Mouse (Mus musculus) thymus, postnatal 14 days (tissue): Measurements from ENCODE around the gene Uspl1.
A peak's percentile ranks its signal among the peaks of the same experiment; 100 is the strongest.
"Not testable (repeated sequence)": the region's sequence is repeated elsewhere in the genome, so short reads cannot be mapped to it uniquely, and the experiment has no call there.

Source experiments
- DNase-seq: peaks from one replicate; pipeline ENCODE4 v3.0.0; 2021

The Uspl1 gene

DNA sequence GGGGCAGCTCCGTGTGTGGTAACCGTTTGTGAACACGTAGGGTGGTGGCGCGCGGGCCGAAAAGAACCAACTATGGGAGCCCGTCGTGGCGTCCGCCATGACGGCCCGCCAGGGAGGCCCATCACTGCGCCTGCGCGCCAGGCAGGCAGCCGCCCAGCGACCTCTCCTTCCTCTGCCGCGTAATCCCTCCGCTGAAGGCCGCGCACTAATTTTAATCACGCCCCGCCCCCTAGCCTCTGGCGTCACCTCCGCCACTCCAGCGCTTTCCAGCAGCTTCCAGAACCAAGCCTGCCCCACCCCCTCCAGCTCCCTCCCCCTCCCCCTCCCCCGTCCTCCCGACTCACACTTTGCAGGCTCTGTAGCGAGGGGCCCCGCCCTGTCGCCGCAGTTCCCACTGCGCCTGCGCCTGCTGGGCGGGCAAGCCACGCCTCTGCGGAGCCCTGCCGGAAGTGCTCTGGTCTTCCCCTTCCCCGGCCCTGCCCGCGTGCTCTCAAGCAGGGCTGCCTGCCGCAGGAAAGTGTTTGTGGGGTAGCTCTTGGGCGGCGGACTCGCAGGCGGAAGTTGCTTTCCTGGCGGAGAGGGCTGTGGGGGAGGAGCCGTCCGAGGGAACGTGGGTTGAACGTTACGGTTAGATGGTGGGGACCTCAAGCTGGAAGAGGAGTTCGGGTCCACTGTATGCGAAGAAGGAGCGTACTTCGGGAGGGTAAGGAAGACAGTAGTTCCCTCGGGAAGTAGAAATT is at the start of gene Uspl1, which contains the start of gene Hmgb1:
TSS of gene Uspl1 (plus strand) at position 247 of the 740 bp plus-strand sequence.
TSS of gene Hmgb1 (minus strand) at position 386 of the 740 bp plus-strand sequence.
- peak; percentile 99 for DNase-seq

DNA sequence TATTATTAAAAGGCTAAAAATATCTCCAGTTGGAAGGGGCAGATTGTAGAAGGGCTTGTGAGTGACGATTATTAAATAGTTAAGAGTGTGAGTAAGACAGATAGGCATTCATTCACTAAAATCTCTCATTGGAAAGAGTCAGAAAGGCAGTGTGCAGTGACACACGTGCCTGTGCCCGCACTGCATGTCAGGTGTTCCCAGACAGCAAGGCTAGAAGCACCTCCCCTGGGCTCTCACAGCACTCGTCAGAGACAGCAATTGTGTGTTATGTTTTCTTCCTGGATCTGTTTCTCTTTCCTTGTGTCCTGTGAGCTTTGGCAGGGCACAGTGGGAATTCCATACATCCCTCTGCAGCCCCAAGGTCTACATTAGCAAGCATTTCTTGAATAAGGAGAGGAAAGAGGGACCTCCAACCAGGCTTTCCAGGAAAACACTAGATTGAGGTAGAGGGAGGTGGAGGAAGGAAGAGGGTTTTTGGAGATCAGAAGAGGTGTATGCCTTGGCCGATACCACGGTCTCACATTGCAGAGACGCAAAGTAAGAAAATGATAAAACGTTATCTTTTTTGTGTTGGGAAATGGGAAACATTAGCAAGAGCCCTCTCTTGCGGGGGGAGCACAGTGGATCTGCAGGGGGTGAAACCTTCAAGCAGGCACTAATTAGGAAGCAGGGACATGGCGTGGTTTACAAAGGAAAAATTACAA is 49.2 kb upstream of the Uspl1 start:
- peak; percentile 78 for DNase-seq

DNA sequence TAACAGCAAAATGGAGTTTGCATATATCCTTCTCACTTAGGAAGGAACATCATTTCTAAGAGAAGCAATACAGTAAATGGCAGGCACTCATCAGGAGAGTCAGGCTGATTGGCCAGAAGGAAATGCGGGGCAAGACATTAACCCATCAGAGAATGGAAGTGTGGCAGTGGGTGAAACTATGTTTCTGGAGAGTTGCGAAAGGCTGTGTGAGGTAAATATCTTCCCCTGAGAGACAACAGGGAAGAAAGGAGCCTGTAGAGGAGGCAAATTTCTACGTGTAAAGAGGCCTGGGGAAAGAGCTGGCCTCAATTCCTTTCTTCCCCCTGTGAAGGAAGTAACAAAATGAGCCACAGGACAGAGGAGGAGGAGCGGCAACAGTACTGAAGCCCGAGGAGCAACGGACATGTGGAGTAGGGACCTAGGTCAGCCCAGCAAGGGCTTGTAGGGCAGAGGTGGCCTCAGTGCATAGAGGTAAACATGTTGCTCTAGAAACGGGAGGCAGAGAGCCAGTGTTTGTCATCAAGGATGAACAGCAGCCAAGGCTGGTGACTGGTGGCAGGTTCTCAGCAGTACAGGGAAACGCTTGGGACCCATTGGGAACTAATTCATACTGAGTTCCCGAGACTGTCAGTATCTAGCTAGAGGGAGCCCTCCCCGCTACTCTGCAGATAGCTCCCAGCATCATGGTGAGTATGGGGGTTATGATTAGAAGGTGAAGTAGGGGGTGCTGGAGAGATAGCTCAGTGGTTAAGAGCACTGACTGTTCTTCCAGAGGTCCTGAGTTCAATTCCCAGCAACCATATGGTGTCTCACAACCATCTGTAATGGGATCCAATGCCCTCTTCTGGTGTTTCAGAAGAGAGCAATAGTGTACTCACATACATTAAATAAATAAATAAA is 48.4 kb upstream of the Uspl1 start:
- DNase-seq: no peak

DNA sequence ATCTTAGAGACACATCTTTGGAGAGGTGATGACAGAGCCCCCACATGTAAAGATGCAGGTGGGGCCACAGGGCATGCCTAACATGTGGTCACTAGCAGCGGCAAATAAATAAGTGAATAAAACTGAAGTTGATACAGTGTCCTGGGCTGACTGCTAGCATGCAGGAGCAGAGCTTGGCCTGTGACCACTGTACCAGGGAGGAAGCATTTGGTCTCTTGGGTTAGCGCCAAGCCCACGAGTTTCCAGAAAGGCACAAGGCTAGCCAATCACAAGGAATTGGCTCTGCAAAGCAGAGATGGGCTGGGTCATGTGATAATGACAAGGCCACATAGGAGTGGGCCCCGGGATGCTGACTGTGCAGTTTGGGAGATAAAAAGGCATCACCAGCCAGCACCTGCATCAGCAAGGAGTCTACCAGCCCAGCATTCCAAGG is 47.2 kb upstream of the Uspl1 start:
- peak; percentile 72 for DNase-seq

DNA sequence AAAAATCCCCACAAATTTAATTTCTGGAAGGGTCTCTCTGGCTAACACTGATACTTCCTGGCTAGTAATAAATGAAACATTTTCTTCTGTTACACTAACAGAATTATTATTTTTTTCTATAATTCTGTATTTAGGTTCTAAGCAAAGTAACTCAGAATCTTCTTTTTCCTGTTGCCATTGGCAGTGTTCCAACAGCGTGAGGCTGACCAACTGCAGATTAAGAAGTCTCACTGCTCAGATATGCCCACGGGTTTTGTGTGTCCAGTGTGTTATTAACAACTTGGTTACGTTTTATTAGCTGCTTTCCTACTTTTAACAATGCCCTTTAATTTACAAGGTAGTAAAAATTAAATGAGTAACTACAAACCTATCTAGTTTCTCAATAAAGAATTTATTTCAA is 46.7 kb upstream of the Uspl1 start:
- DNase-seq: no peak

DNA sequence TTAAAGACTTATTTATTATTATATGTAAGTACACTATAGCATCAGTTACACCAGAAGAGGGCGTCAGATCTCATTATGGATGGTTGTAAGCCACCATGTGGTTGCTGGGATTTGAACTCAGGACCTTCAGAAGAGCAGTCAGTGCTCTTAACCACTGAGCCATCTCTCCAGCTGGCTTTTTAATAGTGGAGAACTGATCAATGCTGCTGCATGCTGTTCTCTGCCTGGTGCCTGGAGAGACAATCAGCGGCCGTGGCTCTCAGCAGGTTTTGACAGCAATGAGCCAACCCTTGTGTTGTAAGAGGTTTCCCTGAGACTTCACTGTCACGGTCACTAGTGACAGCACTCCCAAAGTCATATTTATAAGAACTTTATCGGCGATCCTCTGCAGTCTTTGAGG is 46.1 kb upstream of the Uspl1 start:
- DNase-seq: not testable (repeated sequence)

DNA sequence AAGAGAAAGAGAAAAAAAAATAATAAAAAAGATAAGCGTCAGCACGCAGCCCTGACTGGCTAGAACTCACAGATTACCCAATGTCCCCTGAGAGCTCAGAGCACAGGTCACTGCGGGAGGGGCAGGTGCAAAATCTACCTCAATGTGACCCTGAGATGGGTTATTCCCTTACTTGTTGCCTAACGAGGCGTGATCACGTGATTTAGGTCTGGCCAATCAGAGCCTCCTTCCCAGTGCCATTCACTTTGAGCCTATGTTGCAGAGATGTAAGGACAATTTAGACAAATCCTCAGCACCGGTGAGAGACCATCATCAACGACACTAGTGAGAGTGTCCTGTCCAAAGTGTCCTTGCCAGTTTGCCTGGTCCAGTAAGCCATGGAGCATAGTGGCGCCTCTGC is 43.8 kb upstream of the Uspl1 start:
- DNase-seq: no peak

DNA sequence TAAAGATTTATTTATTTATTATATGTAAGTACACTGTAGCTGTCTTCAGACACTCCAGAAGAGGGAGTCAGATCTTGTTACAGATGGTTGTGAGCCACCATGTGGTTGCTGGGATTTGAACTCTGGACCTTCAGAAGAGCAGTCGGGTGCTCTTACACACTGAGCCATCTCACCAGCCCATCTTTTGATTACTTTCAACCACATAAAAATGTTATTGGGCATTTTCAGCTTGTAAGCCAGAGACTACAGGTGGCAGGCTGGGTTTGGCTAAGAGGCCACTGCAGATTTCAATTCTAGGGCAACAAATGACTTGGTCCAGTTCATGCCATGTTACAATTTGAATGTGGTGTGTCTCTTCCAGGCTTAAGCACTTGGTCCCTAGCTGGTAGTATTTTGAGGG is 43.0 kb upstream of the Uspl1 start:
- DNase-seq: not testable (repeated sequence)

DNA sequence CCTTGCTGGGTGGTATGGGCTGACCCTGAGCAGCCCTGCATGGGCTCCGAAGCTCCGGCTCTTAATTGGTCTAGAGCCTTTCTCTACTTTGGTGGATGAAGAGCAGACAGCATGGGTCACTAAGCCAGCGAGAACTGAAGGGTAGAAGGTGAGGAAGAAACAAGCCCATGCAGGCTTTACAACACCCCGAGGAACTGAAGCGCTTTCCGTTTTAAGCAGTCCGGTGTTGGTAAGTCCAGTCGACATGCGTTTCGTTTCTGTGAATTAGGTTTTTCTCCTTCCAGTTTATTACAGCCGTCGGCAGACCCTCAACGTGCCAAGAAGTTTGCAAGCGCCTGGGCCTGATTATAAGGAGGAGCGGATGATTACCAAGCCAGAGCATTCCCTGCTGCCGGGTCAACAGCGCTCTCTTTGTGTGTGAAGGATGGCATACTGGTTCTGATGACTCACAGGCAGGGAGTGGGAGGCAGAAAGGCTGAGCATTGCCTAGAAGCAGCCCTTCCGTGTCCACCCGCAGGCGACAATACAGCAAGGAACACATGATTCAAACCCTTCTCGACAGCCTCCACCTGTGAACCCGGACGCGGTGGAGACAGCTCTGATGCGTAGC is 40.3 kb upstream of the Uspl1 start:
- DNase-seq: no peak

DNA sequence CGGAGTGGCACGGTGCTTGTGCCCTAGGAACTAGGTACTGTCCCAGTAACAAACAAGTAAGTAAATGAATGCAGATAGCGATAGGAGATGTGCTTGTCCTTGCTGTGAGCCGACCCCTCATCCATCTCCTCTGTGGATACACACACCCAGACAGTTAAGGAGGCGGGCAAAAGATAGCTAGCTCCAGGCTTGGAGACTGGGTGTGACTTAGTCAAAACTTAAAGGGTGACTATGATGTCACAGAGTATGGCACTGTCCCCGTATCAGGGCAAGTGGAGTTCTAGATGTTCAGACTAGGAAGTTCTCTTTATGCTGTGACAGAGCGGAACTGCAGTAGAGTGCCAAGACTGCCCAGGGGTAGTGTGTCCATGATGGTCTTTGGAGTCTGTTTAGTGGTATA is 37.5 kb upstream of the Uspl1 start:
- no peak for DNase-seq

DNA sequence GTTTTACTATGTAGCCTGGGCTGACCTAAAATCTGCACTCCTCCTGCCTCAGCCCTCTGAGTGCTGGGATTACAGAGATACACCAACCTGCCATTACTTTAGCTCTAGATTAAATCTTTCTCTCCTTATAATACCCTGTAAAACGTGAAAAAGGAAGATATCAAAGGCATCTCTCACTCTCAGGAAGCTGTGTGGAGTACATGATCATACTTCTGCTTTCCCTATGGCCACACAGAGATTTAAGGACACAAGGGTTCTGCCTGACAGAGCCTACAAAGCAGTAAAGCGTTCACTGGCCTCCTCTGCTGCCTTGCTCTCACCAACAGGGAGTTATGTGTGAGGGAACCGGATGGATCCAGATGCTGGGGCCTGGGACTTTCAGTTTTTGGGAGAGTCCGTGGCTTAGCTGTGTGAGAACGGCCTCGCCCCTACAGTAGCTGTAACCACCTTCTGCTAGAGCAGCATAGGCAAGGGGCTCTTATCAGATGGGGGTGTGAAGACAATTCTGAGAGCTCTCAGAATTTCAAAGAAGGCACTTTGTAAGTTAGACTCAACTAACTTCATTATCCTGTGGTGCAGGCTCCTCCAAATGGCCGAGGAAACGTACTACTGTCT is 36.7 kb upstream of the Uspl1 start:
- DNase-seq: peak; percentile 41

DNA sequence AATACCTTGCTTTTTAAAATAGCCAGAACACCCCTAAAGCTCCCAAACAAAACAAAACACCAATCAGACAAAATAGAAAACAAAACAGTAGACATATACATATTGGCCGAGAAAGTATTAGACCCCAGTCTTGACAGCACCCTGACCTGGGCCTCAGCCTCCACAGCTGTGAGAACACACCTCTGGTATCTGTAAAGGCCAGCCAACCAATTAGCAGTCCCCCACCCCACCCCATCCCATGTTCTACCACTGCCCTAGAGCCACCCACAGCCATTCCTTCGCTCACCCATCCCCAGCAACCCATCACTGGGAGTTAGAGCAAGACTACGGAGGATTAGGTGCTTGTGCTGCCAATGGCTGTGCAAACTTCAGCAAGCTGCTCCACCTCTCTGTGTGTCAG is 33.3 kb upstream of the Uspl1 start:
- DNase-seq: no peak

DNA sequence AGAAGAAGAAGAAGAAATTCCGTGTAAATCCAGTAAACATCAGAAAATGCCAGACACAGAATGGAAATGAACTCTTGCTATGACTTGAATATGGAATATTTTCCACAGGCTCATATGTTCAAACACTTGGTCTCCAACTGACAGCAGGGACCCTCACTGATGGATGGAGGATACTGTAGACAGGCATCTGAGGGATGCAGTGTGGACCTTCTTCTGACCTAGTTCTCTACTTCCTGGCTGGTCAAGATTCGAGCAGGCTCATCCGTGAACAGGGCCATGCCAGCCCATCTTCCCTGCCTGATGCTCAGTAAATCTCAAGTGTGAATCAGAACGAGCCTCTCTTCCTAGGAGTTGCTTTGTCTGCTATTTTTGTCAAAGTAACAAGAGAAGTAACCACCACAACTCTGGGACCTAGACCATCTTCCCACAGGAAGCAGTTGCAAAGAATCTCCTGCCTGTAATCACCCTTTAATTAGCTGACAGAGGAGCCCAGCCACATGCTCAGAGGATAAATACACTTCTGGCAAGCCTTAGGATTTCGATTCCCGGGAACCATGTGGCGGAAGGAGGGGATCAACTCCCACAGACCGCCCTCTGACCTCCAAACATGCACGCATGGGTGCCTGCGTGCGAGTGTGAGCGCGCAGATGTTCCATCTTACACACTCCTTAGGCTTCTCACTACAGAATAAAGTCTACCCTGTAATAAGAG is 31.9 kb upstream of the Uspl1 start:
- DNase-seq: no peak

DNA sequence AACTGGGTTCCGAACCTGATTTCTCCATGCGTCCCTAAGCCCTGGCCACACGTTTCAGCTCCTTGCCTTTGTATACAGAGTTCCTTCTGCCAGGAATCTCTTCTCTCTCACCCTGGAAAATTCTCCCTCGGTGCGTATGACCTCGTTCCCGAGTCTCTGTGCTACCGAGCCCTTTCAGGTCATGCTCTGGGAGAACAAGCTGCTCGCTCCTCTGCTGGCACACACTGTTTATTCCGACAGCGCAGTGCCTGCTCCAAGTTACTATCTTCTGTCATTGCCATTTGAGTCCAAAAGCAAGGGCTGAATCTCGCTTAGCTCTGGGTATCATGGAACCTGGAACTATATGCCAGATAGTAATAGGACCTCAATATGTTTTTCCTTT is 31.4 kb upstream of the Uspl1 start:
- no peak for DNase-seq

DNA sequence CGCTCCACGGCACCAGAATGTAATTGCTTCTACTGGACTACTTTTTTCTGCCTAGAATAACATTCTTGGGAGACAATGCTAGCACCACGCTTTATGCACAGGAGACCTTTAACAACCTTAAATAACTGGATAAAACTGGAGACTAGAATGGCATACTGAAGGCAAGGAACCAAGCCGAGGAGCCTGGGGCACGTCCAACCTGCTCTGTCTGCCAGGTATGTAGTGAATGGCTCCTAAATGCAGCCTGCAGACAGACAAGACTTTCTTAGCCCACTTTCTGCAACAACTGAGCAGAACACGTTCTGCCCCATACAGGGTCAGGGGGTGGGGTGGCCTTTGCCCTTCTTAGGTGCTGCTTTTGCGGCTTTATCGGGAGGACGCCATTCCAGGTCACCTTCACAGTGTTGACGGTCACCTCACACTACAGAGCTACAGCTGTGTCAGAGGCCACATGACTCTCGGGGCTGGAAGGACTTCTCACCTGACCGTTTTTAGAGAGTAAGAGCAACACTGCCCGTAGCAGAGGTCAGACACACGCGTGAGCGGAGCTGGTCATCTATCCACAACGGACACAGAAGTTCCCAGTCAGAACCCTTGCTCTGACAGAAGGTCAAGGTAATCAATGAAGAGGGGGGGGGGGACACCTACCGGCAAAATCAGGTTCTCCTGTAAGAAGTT is 27.1 kb upstream of the Uspl1 start:
- DNase-seq: no peak

DNA sequence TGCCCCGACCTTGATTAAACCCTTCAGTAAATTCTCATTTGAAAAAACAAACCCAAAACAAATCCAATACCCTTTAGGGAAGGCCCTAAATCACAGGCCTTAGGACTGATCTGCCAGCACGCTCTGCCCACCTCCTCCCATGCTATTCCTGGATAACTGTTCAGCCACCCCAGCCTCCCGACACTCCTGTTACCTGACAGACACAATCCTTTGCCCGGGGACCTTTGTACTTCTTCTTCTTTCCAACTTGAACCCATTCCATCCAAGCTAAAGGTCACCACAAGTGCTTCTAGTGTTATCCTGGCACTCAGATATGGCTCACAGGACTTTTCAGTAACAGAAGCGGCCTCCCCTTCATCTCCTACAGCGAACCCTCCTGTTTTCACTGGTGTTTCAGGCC is 25.1 kb upstream of the Uspl1 start:
- no peak for DNase-seq

DNA sequence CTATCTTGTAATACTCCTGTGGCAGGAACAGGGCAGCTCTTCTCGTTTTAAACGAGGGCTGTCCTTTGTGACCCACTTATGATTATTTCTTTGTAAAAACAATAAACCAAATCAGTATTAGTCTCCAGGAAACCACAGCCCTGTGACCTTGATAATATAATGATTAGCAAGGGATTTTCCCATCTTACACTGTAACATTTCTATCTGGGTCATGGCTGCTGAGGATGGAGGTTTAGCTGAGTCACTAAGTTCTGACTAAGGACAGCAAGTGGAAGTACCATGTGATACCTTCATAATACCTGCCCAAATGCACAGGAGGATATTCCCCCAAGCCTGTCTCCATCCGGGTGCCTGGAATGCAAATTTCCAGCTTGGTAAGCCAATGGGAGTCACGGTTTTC is 23.7 kb upstream of the Uspl1 start:
- DNase-seq: no peak

DNA sequence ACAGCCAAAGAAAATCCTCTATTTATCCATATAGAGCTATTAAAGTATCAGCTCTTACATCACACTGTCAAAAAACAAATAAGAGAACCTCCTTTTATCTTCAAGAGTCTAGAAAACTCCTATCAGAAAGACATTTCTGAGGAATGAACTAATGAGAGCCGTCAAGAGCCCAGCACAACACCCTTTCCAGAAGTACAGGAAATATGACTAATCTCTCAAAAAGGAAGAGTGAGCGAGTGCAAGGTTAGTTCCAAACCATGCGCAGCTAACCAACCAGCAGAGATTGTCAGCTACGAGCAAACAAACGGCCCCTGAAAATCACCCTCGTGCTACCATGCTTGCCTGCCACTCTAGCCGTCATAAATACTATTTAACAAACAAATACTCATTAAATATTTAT is 21.3 kb upstream of the Uspl1 start:
- no peak for DNase-seq

DNA sequence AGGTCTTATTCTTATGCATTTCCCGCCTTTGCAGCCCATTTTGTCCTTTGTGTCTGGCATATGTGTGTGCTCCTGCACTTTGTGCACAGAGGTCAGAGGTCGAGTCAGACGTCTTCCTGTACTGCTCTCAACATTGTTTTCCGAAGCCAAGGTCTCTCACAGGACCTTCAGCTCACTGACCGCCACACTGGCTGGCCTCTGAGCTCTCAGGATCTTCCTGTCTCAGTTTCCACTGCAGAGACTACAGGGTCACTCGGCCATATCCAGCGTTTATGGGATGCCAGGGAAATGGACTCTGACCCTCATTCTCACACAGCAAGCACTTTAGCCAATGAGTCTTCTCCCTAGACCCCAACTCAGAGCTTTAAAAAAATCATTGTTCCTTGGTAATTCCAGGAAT is 19.3 kb upstream of the Uspl1 start:
- DNase-seq: no peak

DNA sequence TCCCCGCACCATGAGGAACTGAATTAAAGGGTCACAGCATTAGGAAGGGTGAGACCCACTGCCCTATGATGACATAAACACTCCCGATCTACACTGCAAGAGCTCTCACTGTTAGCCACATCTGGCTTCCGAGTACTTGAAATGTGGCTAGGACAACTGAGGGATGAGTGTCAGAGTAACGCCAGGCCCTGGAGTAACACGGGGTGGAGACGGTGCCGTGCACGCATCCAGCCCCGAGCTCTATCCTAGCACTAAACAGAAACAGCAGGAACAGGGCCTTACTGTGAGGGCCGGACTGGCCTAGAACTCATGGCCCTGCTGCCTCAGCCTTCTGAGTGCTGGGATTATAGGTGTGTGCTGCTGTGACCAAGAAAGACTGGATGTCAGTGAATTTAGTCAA is 18.1 kb upstream of the Uspl1 start:
- no peak for DNase-seq

DNA sequence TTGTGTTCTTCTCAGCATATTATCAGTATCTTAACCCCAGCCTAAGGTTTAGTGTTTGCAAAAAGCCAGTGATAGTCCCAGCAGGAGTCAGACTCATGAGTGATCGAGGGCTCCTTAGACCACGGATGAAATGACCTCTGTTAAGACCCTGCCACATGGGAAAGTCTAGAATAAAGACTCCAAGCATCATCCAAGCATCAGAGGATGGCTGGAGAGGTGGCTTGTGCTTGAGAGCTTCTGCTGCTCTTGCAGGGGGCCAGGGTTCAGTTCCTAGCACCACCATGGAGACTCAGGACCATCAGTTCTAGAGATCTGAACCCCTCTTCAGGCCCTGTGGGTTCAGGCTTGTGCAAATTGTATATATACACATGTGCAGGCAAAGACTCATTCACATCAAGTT is 16.1 kb upstream of the Uspl1 start:
- no peak for DNase-seq
